Mouse (Mus musculus) small intestine, adult 2 months (tissue): ENCODE measurements around the gene Racgap1.

Source experiments
- CTCF ChIP-seq: fragments of 200-500 bp; IDR thresholded peaks from 2 replicates; pipeline ENCODE4 v1.5.1; 2012; ENCODE audit warnings: low read depth, mild to moderate bottlenecking, control low read depth, inconsistent platforms, low read length, moderate library complexity, mixed read lengths; ENCODE audit not compliant: insufficient replicate concordance, insufficient read length; ENCODE audit errors: extremely low read depth
- POLR2A ChIP-seq: fragments of 200-500 bp; IDR thresholded peaks from 2 replicates; pipeline ENCODE4 v1.6.1; 2012; ENCODE audit warnings: low read depth, mild to moderate bottlenecking, control low read depth, inconsistent platforms, low read length, moderate library complexity

DNA sequence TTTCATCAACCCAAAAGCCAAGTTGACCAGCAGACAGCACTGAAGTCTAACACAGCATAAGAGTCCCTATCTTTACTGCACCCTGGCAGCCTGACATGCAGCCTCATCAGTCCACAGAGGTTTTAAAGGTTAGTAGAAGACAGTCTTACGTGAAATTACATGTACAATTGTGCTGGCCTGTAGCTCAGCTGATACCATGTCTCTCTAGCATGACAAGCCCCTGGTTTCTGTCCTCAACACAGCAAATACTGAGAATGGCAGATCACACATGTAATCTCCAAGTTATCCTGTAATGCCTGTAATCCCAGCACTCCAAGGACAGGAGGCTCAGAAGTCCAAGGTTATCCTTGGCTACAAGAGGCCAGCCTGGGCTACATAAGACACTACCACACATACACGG is 1.2 kb downstream of the Racgap1 start:
- no peak for TF ChIP-seq POLR2A
- TF ChIP-seq CTCF, result no peak
